Mouse (Mus musculus) lung, adult 2 months (tissue): ENCODE measurements around the gene Surf1.

ENCODE experiments used
- CTCF ChIP-seq: fragments of 200-500 bp; IDR thresholded peaks from 2 replicates; pipeline ENCODE4 v1.5.1; 2011; ENCODE audit warnings: mild to moderate bottlenecking, low read length, control low read depth; ENCODE audit not compliant: insufficient read depth
- POLR2A ChIP-seq: fragments of 200-500 bp; IDR thresholded peaks from 2 replicates; pipeline ENCODE4 v1.6.1; 2011; ENCODE audit warnings: low read depth, mild to moderate bottlenecking, control low read depth, low read length, borderline replicate concordance; ENCODE audit errors: extremely low read depth

GRCm38 (mm10) chr2:26910994-26911765 lies 5.2 kb downstream of the Surf1 start:
- TF ChIP-seq CTCF (no peak), POLR2A (no peak)
